Mouse (Mus musculus) CD4-positive, CD25-positive, alpha-beta regulatory T cell, adult 9 weeks (primary cell): Measurements from ENCODE around the gene Emc6. TPM values are rescaled to one million over a fixed set of nuclear protein-coding genes. Genes with fewer than 3 reads are reported as not detected.

Source experiments
- polyA plus RNA-seq: library from polyadenylated mRNA; unstranded; fragments of 100-300 nt; shearing (Covaris generic); gene quantifications from one replicate; pipeline ENCODE4 v1.2.1, GENCODE M21; 2017

Emc6 gene
- 38.2 TPM for polyA plus RNA-seq

GRCm38 (mm10) chr11:73176608-73177508 lies at the start of gene Emc6, which contains the start of gene Tax1bp3:
Gene Emc6 (minus strand): TSS chr11:73177037.
Gene Tax1bp3 (plus strand): TSS chr11:73177083.

GRCm38 (mm10) chr11:73199230-73199712 lies 22.4 kb upstream of the Emc6 start, which contains the start of gene Shpk:
Gene Shpk (plus strand): TSS chr11:73199460.

GRCm38 (mm10) chr11:73198603-73199229 lies 21.9 kb upstream of the Emc6 start, which contains the start of gene Ctns:
Gene Ctns (minus strand): TSS chr11:73199042.

GRCm38 (mm10) chr11:73159957-73160810 lies 16.7 kb downstream of the Emc6 start, which contains the start of gene P2rx5:
Gene P2rx5 (plus strand): TSS chr11:73160421.

GRCm38 (mm10) chr11:73137591-73138501 lies 39.0 kb downstream of the Emc6 start, which contains the start of gene Haspin:
Gene Haspin (minus strand): TSS chr11:73138294.

Other genes starting within 250 kb of the Emc6 start
- 182 TPM for gene Atp2a3, start 215.9 kb downstream of the Emc6 start, polyA plus RNA-seq
- gene P2rx1, start 177.9 kb downstream of the Emc6 start, polyA plus RNA-seq = not detected
- gene Camkk1, start 158.0 kb downstream of the Emc6 start, polyA plus RNA-seq = 9.6 TPM
- 12.7 TPM for gene Ncbp3, start 129.3 kb downstream of the Emc6 start, polyA plus RNA-seq
- 46.7 TPM for gene Itgae, start 86.5 kb downstream of the Emc6 start, polyA plus RNA-seq
- 5.8 TPM for gene Haspin, start 38.7 kb downstream of the Emc6 start, polyA plus RNA-seq
- gene P2rx5, start 16.6 kb downstream of the Emc6 start, polyA plus RNA-seq = not detected
- 33.1 TPM for gene Tax1bp3, start within 50 bp of the Emc6 start, polyA plus RNA-seq
- gene Ctns, start 22.0 kb upstream of the Emc6 start, polyA plus RNA-seq = 17.8 TPM
- gene Shpk, start 22.4 kb upstream of the Emc6 start, polyA plus RNA-seq = 11.7 TPM
- gene Trpv1, start 57.3 kb upstream of the Emc6 start, polyA plus RNA-seq = not detected
- not detected for gene Trpv3, start 90.4 kb upstream of the Emc6 start, polyA plus RNA-seq
- gene Aspa, start 152.6 kb upstream of the Emc6 start, polyA plus RNA-seq = not detected
- gene Gm49340, start 152.7 kb upstream of the Emc6 start, polyA plus RNA-seq = not detected
- not detected for gene Spata22, start 152.7 kb upstream of the Emc6 start, polyA plus RNA-seq
- gene Olfr20, start 173.7 kb upstream of the Emc6 start, polyA plus RNA-seq = not detected
- gene Olfr376, start 194.2 kb upstream of the Emc6 start, polyA plus RNA-seq = 0.29 TPM
- not detected for gene Olfr1, start 222.6 kb upstream of the Emc6 start, polyA plus RNA-seq